Comparison of ENCODE assay signal across 11 mouse cellular contexts in the genomic region with DNA sequence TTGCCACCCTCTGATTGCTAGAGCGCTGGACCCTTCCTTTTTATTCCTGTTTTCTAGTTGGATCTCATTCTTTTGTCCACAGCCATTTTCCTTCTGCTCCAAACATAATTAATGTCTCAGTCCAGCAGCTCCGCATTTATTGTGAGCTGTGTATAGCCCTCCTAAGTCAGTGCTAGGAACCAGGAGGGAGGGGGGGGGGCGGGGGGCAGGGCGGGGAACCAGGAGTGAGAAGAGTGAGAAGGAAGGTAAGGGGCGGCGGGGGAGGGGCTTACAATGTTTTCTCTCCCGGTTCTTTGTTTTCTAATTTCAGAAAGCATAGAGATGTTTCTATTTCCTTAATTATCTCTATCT.
DNase-seq lines count a peak whose midpoint lies in the region; ATAC-seq and TF ChIP-seq lines count a peak whose summit lies in the region.
"Had no signal": no experiment of that assay in that cellular context is flagged by ENCODE, and none has a peak within 500 bp of the region (broad histone marks: within the 10 kb centered on the region; RNA-seq: fewer than 3 reads in every experiment).

No protein-coding gene starts in this region.

- H3K4me2 ChIP-seq in hindbrain, embryonic 15.5 days, result no peak overlapping the region
- H3K4me2 ChIP-seq in midbrain, embryonic 16.5 days (ENCODE audit: low read length), result no peak overlapping the region
- H3K4me2 ChIP-seq: embryonic facial prominence, embryonic 12.5 days; liver, embryonic 13.5 days had no signal

- peak; percentile 72; the same call in 1 of the 2 replicates for ATAC-seq in hindbrain, embryonic 15.5 days (ENCODE audit: low FRiP score, low read depth)
- ATAC-seq in midbrain, embryonic 16.5 days, result peak; percentile 51; the same call in 1 of the 2 replicates

- H3K79me2 ChIP-seq in heart, adult 2 months (replicated peaks; ENCODE audit: control insufficient read depth, insufficient read depth, low read length), result no peaks in the 10 kb centered on the region

- no peaks in the 10 kb centered on the region for H3K36me3 ChIP-seq in heart, embryonic 10.5 days
- H3K36me3 ChIP-seq in heart, adult 2 months (ENCODE audit: control insufficient read depth, insufficient read depth, low read length), result no peaks in the 10 kb centered on the region
- no peaks in the 10 kb centered on the region for H3K36me3 ChIP-seq in forebrain, embryonic 10.5 days (replicated peaks)
- H3K36me3 ChIP-seq in hindbrain, embryonic 15.5 days, result no peaks in the 10 kb centered on the region
- H3K36me3 ChIP-seq in midbrain, embryonic 16.5 days (ENCODE audit: control insufficient read depth, insufficient read depth, low read length), result no peaks in the 10 kb centered on the region
- H3K36me3 ChIP-seq: embryonic facial prominence, embryonic 12.5 days; liver, embryonic 13.5 days had no signal

- 0 out of 2 replicates have a peak overlapping the region, but pooled peaks have one; percentile 10 for H3K27ac ChIP-seq in heart, embryonic 10.5 days
- no peak overlapping the region for H3K27ac ChIP-seq in heart, adult 2 months
- peak overlapping the region; percentile 48; the same call in 1 of the 2 replicates for H3K27ac ChIP-seq in forebrain, embryonic 10.5 days
- peak overlapping the region; percentile 80 for H3K27ac ChIP-seq in hindbrain, embryonic 15.5 days (replicated peaks)
- H3K27ac ChIP-seq in midbrain, embryonic 16.5 days (ENCODE audit: low read length), result no peak overlapping the region; the same call in 1 of the 2 replicates
- H3K27ac ChIP-seq: embryonic facial prominence, embryonic 12.5 days; liver, embryonic 13.5 days had no signal

- TF ChIP-seq EP300 in heart, adult 2 months (IDR thresholded peaks at IDR 0.05; ENCODE audit: insufficient read depth, low read depth, low read length), result no peak

- TF ChIP-seq CTCF in heart, adult 2 months (IDR thresholded peaks at IDR 0.05), result no peak

- intact Hi-C loops in heart, adult 2 months (cut with DNase I), result no loop called here

- no peaks in the 10 kb centered on the region for H3K9me3 ChIP-seq in heart, embryonic 10.5 days
- H3K9me3 ChIP-seq in forebrain, embryonic 10.5 days, result no peaks in the 10 kb centered on the region
- H3K9me3 ChIP-seq in hindbrain, embryonic 15.5 days, result no peaks in the 10 kb centered on the region
- H3K9me3 ChIP-seq in midbrain, embryonic 16.5 days (replicated peaks; ENCODE audit: control insufficient read depth, low read length, poor library complexity, severe bottlenecking), result no peaks in the 10 kb centered on the region
- H3K9me3 ChIP-seq: embryonic facial prominence, embryonic 12.5 days; liver, embryonic 13.5 days had no signal

- DNase-seq in heart, embryonic 10.5 days (ENCODE audit: low spot score), result no peak
- no peak for DNase-seq in heart, adult 2 months
- no peak for DNase-seq in forebrain, embryonic 10.5 days (ENCODE audit: extremely low spot score, low spot score)
- no peak for DNase-seq in spleen, postnatal 14 days (ENCODE audit: low spot score in 2 of 2)
- DNase-seq in cerebellum, postnatal 36 days, result no peak
- DNase-seq in frontal cortex, postnatal 14 days (ENCODE audit: low spot score in 2 of 2), result no peak
- DNase-seq: gastrocnemius, postnatal 25 days; liver, embryonic 13.5 days had no signal

- 33% methylated on average over 5 of the region's 7 CpGs for WGBS in heart, embryonic 10.5 days
- WGBS in heart, adult 2 months, result 24% methylated on average over 7 of the region's 7 CpGs
- WGBS in forebrain, embryonic 10.5 days, result 22% methylated on average over 7 of the region's 7 CpGs
- 12% methylated on average over 7 of the region's 7 CpGs for WGBS in hindbrain, embryonic 15.5 days
- WGBS in midbrain, embryonic 16.5 days, result 29% methylated on average over 5 of the region's 7 CpGs

- no peaks in the 10 kb centered on the region for H3K27me3 ChIP-seq in heart, embryonic 10.5 days (ENCODE audit: insufficient read depth, poor library complexity, severe bottlenecking)
- H3K27me3 ChIP-seq in heart, adult 2 months (ENCODE audit: control insufficient read depth, insufficient read depth, low read length), result no peaks in the 10 kb centered on the region
- H3K27me3 ChIP-seq in forebrain, embryonic 10.5 days (ENCODE audit: poor library complexity, severe bottlenecking), result no peaks in the 10 kb centered on the region
- no peaks in the 10 kb centered on the region for H3K27me3 ChIP-seq in hindbrain, embryonic 15.5 days
- H3K27me3 ChIP-seq in midbrain, embryonic 16.5 days (ENCODE audit: control insufficient read depth, insufficient read depth, low read depth, low read length), result no peaks in the 10 kb centered on the region
- H3K27me3 ChIP-seq: embryonic facial prominence, embryonic 12.5 days; liver, embryonic 13.5 days had no signal

- H3K9ac ChIP-seq in heart, adult 2 months (ENCODE audit: low read depth, low read length), result no peak overlapping the region
- no peak overlapping the region for H3K9ac ChIP-seq in hindbrain, embryonic 15.5 days
- no peak overlapping the region for H3K9ac ChIP-seq in midbrain, embryonic 16.5 days (ENCODE audit: low read depth, low read length)
- H3K9ac ChIP-seq: embryonic facial prominence, embryonic 12.5 days; liver, embryonic 13.5 days had no signal

- no peak for TF ChIP-seq POLR2A in heart, adult 2 months (IDR thresholded peaks at IDR 0.05; ENCODE audit: insufficient read depth, low read depth, low read length)

- peak overlapping the region; percentile 19 for H3K4me3 ChIP-seq in heart, embryonic 10.5 days
- H3K4me3 ChIP-seq in heart, adult 2 months, result no peak overlapping the region
- no peak overlapping the region for H3K4me3 ChIP-seq in forebrain, embryonic 10.5 days
- no peak overlapping the region for H3K4me3 ChIP-seq in hindbrain, embryonic 15.5 days
- no peak overlapping the region for H3K4me3 ChIP-seq in midbrain, embryonic 16.5 days (ENCODE audit: low read depth, low read length)
- H3K4me3 ChIP-seq: embryonic facial prominence, embryonic 12.5 days; liver, embryonic 13.5 days had no signal

- no peaks in the 10 kb centered on the region for H3K4me1 ChIP-seq in heart, embryonic 10.5 days
- H3K4me1 ChIP-seq in heart, adult 2 months (ENCODE audit: control insufficient read depth, insufficient read depth, low read length), result no peaks in the 10 kb centered on the region
- peaks cover 13% of the 10 kb centered on the region for H3K4me1 ChIP-seq in forebrain, embryonic 10.5 days
- H3K4me1 ChIP-seq in hindbrain, embryonic 15.5 days (replicated peaks), result peaks cover 5% of the 10 kb centered on the region
- H3K4me1 ChIP-seq in midbrain, embryonic 16.5 days (ENCODE audit: control insufficient read depth, insufficient read depth, low read length), result peaks cover 5% of the 10 kb centered on the region; the same call in 1 of the 2 replicates
- H3K4me1 ChIP-seq: embryonic facial prominence, embryonic 12.5 days; liver, embryonic 13.5 days had no signal

Comparison
In these comparisons a context has a peak if more than half of its experiments do, and no peak if none do; other contexts are left out.
1. H3K27ac ChIP-seq: peak in heart, embryonic 10.5 days (single experiment), forebrain, embryonic 10.5 days (single experiment) and hindbrain, embryonic 15.5 days (single experiment); none in heart, adult 2 months (single experiment) and midbrain, embryonic 16.5 days (single experiment).